Mouse (Mus musculus) liver, embryonic 14.5 days (tissue): Measurements from ENCODE around the gene C2cd2.

Source experiments
- CTCF ChIP-seq: IDR thresholded peaks from 2 replicates; pipeline ENCODE4 v1.5.1; 2016; ENCODE audit warnings: antibody characterized with exemption, low read depth, control low read depth
- EP300 ChIP-seq: IDR thresholded peaks from 2 replicates; pipeline ENCODE4 v1.6.1; 2016; ENCODE audit warnings: antibody characterized with exemption, low read depth

DNA sequence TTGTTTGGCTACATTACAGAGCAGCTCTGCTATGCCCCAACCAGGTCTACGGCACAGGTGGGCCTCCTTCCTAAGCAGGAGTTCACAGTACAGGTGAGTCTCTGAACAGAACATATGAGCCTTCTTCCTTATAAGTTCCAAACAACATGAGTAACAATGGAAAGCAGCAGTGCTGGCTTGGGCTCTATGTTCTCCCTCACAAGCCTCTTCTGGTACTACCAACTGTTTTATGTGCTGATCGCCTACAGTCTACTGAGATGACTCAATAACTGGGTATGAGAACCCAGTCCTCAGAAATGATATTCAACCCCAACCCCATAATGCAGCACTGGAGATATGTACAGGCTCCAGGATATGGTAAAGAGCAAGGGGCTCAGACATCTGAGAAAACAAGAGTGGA is 148.3 kb downstream of the C2cd2 start:
- no peak for TF ChIP-seq CTCF
- TF ChIP-seq EP300: no peak
